Mouse (Mus musculus): ENCODE measurements around the gene Ncf2.

The Ncf2 gene

GRCm38 (mm10) chr1:152845211-152845730, 45.3 kb downstream of the Ncf2 start:
- Histone ChIP-seq H3K36me3 (ENCODE audit: insufficient read depth, low read length) (peaks cover 99% of the 10 kb centered on the region), H3K9me3 (ENCODE audit: low read length) (no peaks in the 10 kb centered on the region), H3K4me3 (replicated peaks; ENCODE audit: low read length) (no peak overlapping the region), H3K4me1 (replicated peaks; ENCODE audit: low read depth, low read length) (peaks cover 28% of the 10 kb centered on the region), H3K27me3 (ENCODE audit: insufficient read depth, low read length) (no peaks in the 10 kb centered on the region)
- no peak for TF ChIP-seq CTCF (conservative IDR thresholded peaks at IDR 0.05; ENCODE audit: low read length)
- no peak for TF ChIP-seq NANOG (IDR thresholded peaks at IDR 0.05; ENCODE audit: borderline replicate concordance, low read length)
- TF ChIP-seq POU5F1 (IDR thresholded peaks at IDR 0.05; ENCODE audit: borderline replicate concordance, low read length), result no peak

GRCm38 (mm10) chr1:152846856-152847255, 46.9 kb downstream of the Ncf2 start:
- no peak overlapping the region for H3K4me3 ChIP-seq (replicated peaks; ENCODE audit: low read length)
- TF ChIP-seq NANOG (IDR thresholded peaks at IDR 0.05; ENCODE audit: borderline replicate concordance, low read length) (no peak), CTCF (conservative IDR thresholded peaks at IDR 0.05; ENCODE audit: low read length) (no peak), POU5F1 (IDR thresholded peaks at IDR 0.05; ENCODE audit: borderline replicate concordance, low read length) (no peak)
- H3K4me1 ChIP-seq (replicated peaks; ENCODE audit: low read depth, low read length), result peaks cover 27% of the 10 kb centered on the region
- peaks cover 99% of the 10 kb centered on the region for H3K36me3 ChIP-seq (ENCODE audit: insufficient read depth, low read length)
- no peaks in the 10 kb centered on the region for H3K27me3 ChIP-seq (ENCODE audit: insufficient read depth, low read length)
- H3K9me3 ChIP-seq (ENCODE audit: low read length), result no peaks in the 10 kb centered on the region

DNA sequence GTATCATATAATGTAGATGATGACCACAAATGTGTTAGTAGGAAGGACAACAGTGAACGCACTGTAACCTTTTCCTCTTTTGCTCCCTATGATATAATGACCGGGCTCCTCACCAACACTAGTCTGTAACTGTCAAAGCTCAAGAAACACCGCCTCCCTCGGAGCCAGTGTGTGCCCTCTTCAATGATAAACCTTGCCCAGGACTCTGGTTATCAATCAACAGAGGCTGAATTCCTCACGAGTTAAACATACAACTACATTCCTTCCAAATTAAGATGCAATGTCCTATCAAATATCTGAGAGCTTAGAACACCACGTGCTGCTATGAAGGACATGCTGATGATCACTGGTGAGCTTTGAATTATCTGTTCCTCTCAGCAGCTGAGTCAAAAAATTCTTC, 69.9 kb downstream of the Ncf2 start:
- no peaks in the 10 kb centered on the region for H3K27me3 ChIP-seq (ENCODE audit: insufficient read depth, low read length)
- peaks cover 67% of the 10 kb centered on the region for H3K36me3 ChIP-seq (ENCODE audit: insufficient read depth, low read length)
- no peaks in the 10 kb centered on the region for H3K9me3 ChIP-seq (ENCODE audit: low read length)
- no peak overlapping the region for H3K4me3 ChIP-seq (replicated peaks; ENCODE audit: low read length)
- peaks cover 20% of the 10 kb centered on the region for H3K4me1 ChIP-seq (replicated peaks; ENCODE audit: low read depth, low read length)
- TF ChIP-seq NANOG (IDR thresholded peaks at IDR 0.05; ENCODE audit: borderline replicate concordance, low read length) (no peak), POU5F1 (IDR thresholded peaks at IDR 0.05; ENCODE audit: borderline replicate concordance, low read length) (no peak), CTCF (conservative IDR thresholded peaks at IDR 0.05; ENCODE audit: low read length) (no peak)

DNA sequence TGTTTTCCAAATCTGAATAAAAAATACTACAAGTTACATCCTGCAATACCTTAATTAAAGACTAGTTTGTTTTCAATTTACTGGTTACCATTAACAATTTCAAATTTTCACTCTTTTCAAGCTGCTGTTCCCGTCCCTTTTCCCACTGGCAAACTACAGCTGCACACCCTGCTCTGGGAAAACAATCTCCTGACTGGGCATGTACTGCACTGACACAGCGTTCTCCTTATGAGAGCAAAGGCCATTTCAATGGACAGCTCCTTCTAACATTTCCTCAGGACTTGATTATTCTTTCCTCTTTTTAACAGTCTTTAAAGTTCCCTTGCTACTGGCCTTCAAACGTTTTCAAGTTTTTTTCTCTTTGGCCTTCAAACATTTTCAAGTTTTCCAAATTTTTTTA, 71.0 kb downstream of the Ncf2 start:
- Histone ChIP-seq H3K9me3 (ENCODE audit: low read length) (no peaks in the 10 kb centered on the region), H3K4me3 (replicated peaks; ENCODE audit: low read length) (no peak overlapping the region), H3K27me3 (ENCODE audit: insufficient read depth, low read length) (no peaks in the 10 kb centered on the region), H3K4me1 (replicated peaks; ENCODE audit: low read depth, low read length) (peaks cover 25% of the 10 kb centered on the region), H3K36me3 (ENCODE audit: insufficient read depth, low read length) (peaks cover 61% of the 10 kb centered on the region)
- TF ChIP-seq CTCF (conservative IDR thresholded peaks at IDR 0.05; ENCODE audit: low read length) (no peak), POU5F1 (IDR thresholded peaks at IDR 0.05; ENCODE audit: borderline replicate concordance, low read length) (no peak), NANOG (IDR thresholded peaks at IDR 0.05; ENCODE audit: borderline replicate concordance, low read length) (no peak)

All from E14TG2a.4 (cell line).